Mouse (Mus musculus): ENCODE data around the gene Henmt1.

- no peak for TF ChIP-seq POLR2A (IDR thresholded peaks at IDR 0.05; ENCODE audit: extremely low read depth, insufficient read depth, low read length)
- no peak for TF ChIP-seq CTCF (IDR thresholded peaks at IDR 0.05; ENCODE audit: low read depth, low read length)
Measured at GRCm38 (mm10) chr3:108997284-108997683, 57.6 kb downstream of the Henmt1 start.
